Mouse (Mus musculus) embryonic facial prominence, embryonic 11.5 days (tissue): ENCODE measurements around the gene Ndufs1. TPM values are rescaled to one million over a fixed set of nuclear protein-coding genes. Genes with fewer than 3 reads are reported as not detected.
A peak's percentile ranks its signal among the peaks of the same experiment; 100 is the strongest.

ENCODE experiments used
- ATAC-seq: fragments of 200-750 bp; cut with Nextera tagmentation; replicated peaks from 2 replicates; pipeline ENCODE4 v1.8.0; 2017; ENCODE audit warnings: low read depth; ENCODE audit not compliant: insufficient number of reproducible peaks, low FRiP score, low TSS enrichment
- DNase-seq: peaks from one replicate; pipeline ENCODE4 v3.0.0-alpha.2; 2015; ENCODE audit warnings: low spot score
- H3K27ac ChIP-seq: fragments of 300-500 bp; sonication (generic); replicated peaks from 2 replicates; pipeline ENCODE4 v1.5.1; 2014; ENCODE audit warnings: mild to moderate bottlenecking, low read depth, low read length, control low read depth
- H3K27me3 ChIP-seq: fragments of 300-500 bp; sonication (generic); 2 replicates; pipeline ENCODE4 v1.6.1; 2014; ENCODE audit warnings: mild to moderate bottlenecking, low read length, moderate library complexity, mixed read lengths; ENCODE audit not compliant: control insufficient read depth, insufficient read depth
- H3K36me3 ChIP-seq: fragments of 300-500 bp; sonication (generic); replicated peaks from 2 replicates; pipeline ENCODE4 v1.6.1; 2014; ENCODE audit warnings: low read depth, mild to moderate bottlenecking, low read length, moderate library complexity, mixed read lengths; ENCODE audit not compliant: control insufficient read depth, insufficient read depth
- H3K4me1 ChIP-seq: fragments of 300-500 bp; sonication (generic); 2 replicates; pipeline ENCODE4 v1.6.1; 2014; ENCODE audit warnings: low read length, mixed read lengths; ENCODE audit not compliant: control insufficient read depth, insufficient read depth
- H3K4me2 ChIP-seq: fragments of 300-500 bp; sonication (generic); 2 replicates; pipeline ENCODE4 v1.6.1; 2014; ENCODE audit warnings: low read depth, mild to moderate bottlenecking, control low read depth, low read length, moderate library complexity
- H3K4me3 ChIP-seq: fragments of 300-500 bp; sonication (generic); 2 replicates; pipeline ENCODE4 v1.5.1; 2014; ENCODE audit warnings: low read depth, low read length, control low read depth
- H3K9ac ChIP-seq: fragments of 300-500 bp; sonication (generic); replicated peaks from 2 replicates; pipeline ENCODE4 v1.6.1; 2014; ENCODE audit warnings: mild to moderate bottlenecking, control low read depth, low read length
- H3K9me3 ChIP-seq: fragments of 300-500 bp; sonication (generic); replicated peaks from 2 replicates; pipeline ENCODE4 v1.6.1; 2016; ENCODE audit warnings: mild to moderate bottlenecking, low read length, inconsistent platforms, mixed read lengths; ENCODE audit not compliant: control insufficient read depth
- WGBS: fragments of 180-500 bp; shearing (Covaris S2); extraction: QIAGEN DNeasy Blood & Tissue Kit; methylation state at CpG from one replicate; pipeline ENCODE4 v1.1.7; 2014; 5-methylcytosine and 5-hydroxymethylcytosine counted together
- polyA plus RNA-seq: library from polyadenylated mRNA; unstranded; fragments of >200 nt; fragmentation: Nextera tagmentation; extraction: Ambion mirVana; gene quantifications from 2 replicates; pipeline ENCODE4 v1.2.1, GENCODE M21; 2014

Ndufs1 gene
- polyA plus RNA-seq, 1 experiment from 2014 or later, result 160 TPM

- 93% methylated on average over 3 of the region's 3 CpGs for WGBS
- H3K4me3 ChIP-seq, result no peak overlapping the region
- H3K27ac ChIP-seq, result no peak overlapping the region
- H3K9me3 ChIP-seq, result no peaks in the 10 kb centered on the region
- H3K9ac ChIP-seq, result no peak overlapping the region
- no peaks in the 10 kb centered on the region for H3K4me1 ChIP-seq
- DNase-seq (no peak), ATAC-seq (no peak)
- no peaks in the 10 kb centered on the region; the same call in 1 of the 2 replicates for H3K36me3 ChIP-seq
- no peak overlapping the region for H3K4me2 ChIP-seq
- H3K27me3 ChIP-seq, result no peaks in the 10 kb centered on the region
Measured at GRCm38 (mm10) chr1:63126206-63126605, 50.4 kb downstream of the Ndufs1 start.

DNA sequence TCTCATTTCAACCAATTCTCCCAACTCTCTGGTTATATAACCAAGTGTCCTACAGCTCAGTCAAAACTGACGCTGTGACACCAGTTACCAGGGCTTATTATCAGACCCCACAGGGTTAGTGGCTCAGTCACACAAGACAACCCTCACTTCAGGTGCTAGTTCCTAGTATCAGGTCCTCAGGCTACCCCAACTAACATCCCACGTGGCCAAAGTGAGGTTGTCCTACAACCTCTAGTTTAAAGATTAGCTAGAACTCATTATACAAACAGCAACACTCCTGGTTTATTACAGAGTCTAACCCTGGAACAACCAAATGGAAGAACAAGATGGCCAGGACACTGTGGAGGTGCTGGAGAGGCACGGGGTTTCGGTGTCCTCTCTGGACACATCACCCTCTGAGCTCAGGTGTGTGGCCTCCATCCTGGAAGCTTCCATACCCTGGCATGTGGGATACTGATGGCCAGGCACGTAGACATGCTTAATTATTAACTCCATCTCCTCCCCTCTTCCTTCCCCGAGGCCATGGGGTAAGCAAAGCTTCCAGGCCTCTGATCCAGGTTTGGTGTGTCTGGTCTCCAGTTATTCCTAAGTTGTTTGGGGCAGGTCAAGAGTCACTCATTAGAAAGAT lies 52.7 kb downstream of the Ndufs1 start:
- no peak for ATAC-seq
- H3K4me1 ChIP-seq, result no peaks in the 10 kb centered on the region
- WGBS, result 82% methylated on average over 6 of the region's 6 CpGs

DNA sequence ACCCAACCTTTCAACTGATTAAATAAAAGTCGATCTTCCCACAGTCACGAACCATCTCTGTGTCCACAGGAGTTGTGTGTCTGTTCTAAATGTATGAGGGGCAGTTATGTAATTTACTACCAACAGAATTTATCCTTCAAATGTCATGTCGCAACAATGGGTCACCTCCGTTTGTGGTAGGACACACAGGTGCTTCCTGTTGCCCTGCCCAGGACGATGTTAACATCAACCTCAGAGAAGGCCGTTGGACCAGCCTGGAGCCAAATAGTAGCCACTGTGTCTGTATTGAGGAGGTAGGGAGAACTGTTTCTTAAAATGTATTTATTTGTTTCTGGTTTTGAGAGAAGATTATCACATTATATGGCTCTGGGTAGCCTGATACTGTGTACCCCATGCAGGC lies 54.6 kb downstream of the Ndufs1 start:
- WGBS, result 94% methylated on average over 6 of the region's 6 CpGs
- Histone ChIP-seq H3K4me1 (no peaks in the 10 kb centered on the region), H3K9me3 (no peaks in the 10 kb centered on the region), H3K27me3 (no peaks in the 10 kb centered on the region), H3K27ac (no peak overlapping the region), H3K36me3 (peaks cover 4% of the 10 kb centered on the region), H3K4me2 (no peak overlapping the region), H3K9ac (no peak overlapping the region), H3K4me3 (no peak overlapping the region)
- ATAC-seq, result no peak
- DNase-seq, result no peak

More for the DNA sequence above, 52.7 kb downstream of the Ndufs1 start:
- no peak overlapping the region for H3K27ac ChIP-seq
- H3K9me3 ChIP-seq, result no peaks in the 10 kb centered on the region
- no peak overlapping the region for H3K4me2 ChIP-seq
- DNase-seq, result no peak
- no peak overlapping the region for H3K9ac ChIP-seq
- H3K4me3 ChIP-seq, result no peak overlapping the region
- H3K27me3 ChIP-seq, result no peaks in the 10 kb centered on the region
- H3K36me3 ChIP-seq, result peaks cover 4% of the 10 kb centered on the region

DNA sequence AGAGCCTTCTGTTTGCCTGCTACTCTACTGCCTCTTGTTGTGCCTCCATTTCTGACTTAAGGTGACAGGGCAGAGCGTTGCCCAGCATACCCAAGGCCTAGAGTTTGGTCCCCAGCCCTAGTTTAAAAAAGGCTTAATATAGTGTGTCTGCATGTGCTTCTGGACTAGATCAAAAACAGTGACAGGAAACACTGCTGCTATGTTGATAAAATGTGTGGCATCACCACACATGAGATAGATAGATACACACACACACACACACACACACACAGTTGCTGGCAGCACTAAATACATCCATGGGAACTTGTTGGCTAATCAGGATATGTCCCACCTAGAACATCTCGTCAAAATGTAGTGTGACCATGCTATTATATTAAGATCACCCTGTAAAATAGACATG lies 56.3 kb downstream of the Ndufs1 start:
- H3K4me2 ChIP-seq, result no peak overlapping the region
- no peaks in the 10 kb centered on the region; the same call in 1 of the 2 replicates for H3K4me1 ChIP-seq
- no peaks in the 10 kb centered on the region for H3K27me3 ChIP-seq
- peaks cover 4% of the 10 kb centered on the region for H3K36me3 ChIP-seq
- no peaks in the 10 kb centered on the region for H3K9me3 ChIP-seq
- no peak for ATAC-seq
- DNase-seq, result no peak
- no peak overlapping the region for H3K9ac ChIP-seq
- H3K27ac ChIP-seq, result no peak overlapping the region
- WGBS, result 96% methylated on average over 2 of the region's 2 CpGs
- no peak overlapping the region for H3K4me3 ChIP-seq

DNA sequence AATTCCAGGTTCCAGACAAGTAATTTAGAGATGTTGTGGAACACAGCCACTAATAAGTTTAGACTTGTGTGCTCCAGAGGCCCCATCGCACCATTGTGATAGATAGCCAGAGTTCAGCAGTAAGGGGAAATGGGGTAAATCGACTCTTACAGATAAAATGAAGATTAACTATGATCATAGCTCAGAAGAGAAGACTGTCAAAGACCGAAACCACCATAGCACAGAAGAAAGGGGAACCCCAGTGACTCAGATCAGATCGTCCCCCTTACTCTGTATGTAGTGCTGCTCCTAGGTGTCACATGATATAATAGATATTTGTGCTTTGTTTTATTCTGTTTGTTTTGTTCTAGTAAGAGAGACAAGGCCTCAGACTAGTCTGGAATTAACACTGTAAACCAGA lies 57.0 kb downstream of the Ndufs1 start:
- no peaks in the 10 kb centered on the region for H3K27me3 ChIP-seq
- H3K36me3 ChIP-seq, result peaks cover 4% of the 10 kb centered on the region
- 89% methylated on average over 4 of the region's 4 CpGs for WGBS
- no peak overlapping the region for H3K4me2 ChIP-seq
- DNase-seq, result no peak
- no peak overlapping the region for H3K9ac ChIP-seq
- no peak for ATAC-seq
- no peak overlapping the region for H3K27ac ChIP-seq
- H3K9me3 ChIP-seq, result no peaks in the 10 kb centered on the region
- H3K4me3 ChIP-seq, result no peak overlapping the region
- H3K4me1 ChIP-seq, result no peaks in the 10 kb centered on the region; the same call in 1 of the 2 replicates

DNA sequence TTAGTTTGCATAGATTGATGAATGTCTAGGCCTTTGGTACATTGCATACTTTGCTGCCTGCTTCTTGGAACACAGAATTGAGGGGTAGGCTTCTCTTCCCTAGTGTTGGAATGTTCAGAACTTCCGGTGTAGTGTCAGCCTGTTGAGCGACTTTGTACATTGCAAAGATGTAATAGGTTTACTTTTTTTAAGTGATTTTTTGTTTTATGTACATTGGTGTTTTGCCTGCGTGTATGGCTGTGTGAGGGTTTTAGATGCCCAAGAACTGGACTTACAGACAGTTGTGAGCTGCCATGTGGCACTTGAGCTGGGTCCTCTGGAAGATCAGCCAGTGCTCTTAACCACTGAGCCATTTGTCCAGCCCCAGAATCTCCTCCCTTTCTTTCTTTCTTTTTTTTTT lies 61.1 kb downstream of the Ndufs1 start:
- DNase-seq (no peak), ATAC-seq (no peak)
- peak overlapping the region; percentile 17 for H3K4me3 ChIP-seq
- no peaks in the 10 kb centered on the region for H3K27me3 ChIP-seq
- H3K4me2 ChIP-seq, result peak overlapping the region; percentile 62
- no peaks in the 10 kb centered on the region for H3K9me3 ChIP-seq
- no peaks in the 10 kb centered on the region; the same call in 1 of the 2 replicates for H3K4me1 ChIP-seq
- H3K36me3 ChIP-seq, result no peaks in the 10 kb centered on the region
- H3K9ac ChIP-seq, result no peak overlapping the region; the same call in 1 of the 2 replicates
- no peak overlapping the region for H3K27ac ChIP-seq
- 56% methylated on average over 3 of the region's 3 CpGs for WGBS

- peak overlapping the region; percentile 96 for H3K4me3 ChIP-seq
- H3K27ac ChIP-seq, result peak overlapping the region; percentile 100; the same call in 1 of the 2 replicates
- DNase-seq (no peak), ATAC-seq (no peak)
- H3K9ac ChIP-seq, result no peak overlapping the region; the same call in 1 of the 2 replicates
- H3K4me2 ChIP-seq, result peak overlapping the region; percentile 62
- no peaks in the 10 kb centered on the region for H3K27me3 ChIP-seq
- no peaks in the 10 kb centered on the region for H3K9me3 ChIP-seq
- H3K4me1 ChIP-seq, result no peaks in the 10 kb centered on the region; the same call in 1 of the 2 replicates
- 36% methylated on average over 4 of the region's 4 CpGs for WGBS
- H3K36me3 ChIP-seq, result no peaks in the 10 kb centered on the region
Measured at GRCm38 (mm10) chr1:63115096-63115495, 61.5 kb downstream of the Ndufs1 start.

- H3K4me3 ChIP-seq, result peak within 1 kb of the TSS; percentile 96
- no peaks in the 10 kb centered on the region for H3K9me3 ChIP-seq
- no peaks in the 10 kb centered on the region for H3K27me3 ChIP-seq
- WGBS, result 0% methylated on average over 36 of the region's 42 CpGs
- ATAC-seq, result peak; percentile 88
- peak within 1 kb of the TSS; percentile 62 for H3K4me2 ChIP-seq
- no peaks in the 10 kb centered on the region; the same call in 1 of the 2 replicates for H3K4me1 ChIP-seq
- no peaks in the 10 kb centered on the region for H3K36me3 ChIP-seq
- peak; percentile 88 for DNase-seq
- H3K27ac ChIP-seq, result peak within 1 kb of the TSS; percentile 100
- peak within 1 kb of the TSS; percentile 100 for H3K9ac ChIP-seq
Measured at GRCm38 (mm10) chr1:63114136-63114781, 62.4 kb downstream of the Ndufs1 start, which contains the start of gene Ino80d. TSS of gene Ino80d (minus strand) at chr1:63114667.
